Mouse (Mus musculus) midbrain, embryonic 11.5 days (tissue): ENCODE data around the gene Piezo1. TPM values are rescaled to one million over a fixed set of nuclear protein-coding genes. Genes with fewer than 3 reads are reported as not detected.

Experiments
- ATAC-seq: fragments of 200-750 bp; cut with Nextera tagmentation; 2 replicates; pipeline ENCODE4 v1.8.0; 2017; ENCODE audit warnings: moderate TSS enrichment, moderate library complexity; ENCODE audit not compliant: low FRiP score
- DNase-seq: peaks from one replicate; pipeline ENCODE4 v3.0.0; 2015; ENCODE audit warnings: low spot score; ENCODE audit errors: missing footprints
- H3K27ac ChIP-seq: fragments of 300-500 bp; sonication (generic); 2 replicates; pipeline ENCODE4 v1.5.1; 2014; ENCODE audit warnings: low read depth, low read length
- H3K27me3 ChIP-seq: fragments of 300-500 bp; sonication (generic); 2 replicates; pipeline ENCODE4 v1.6.1; 2014; ENCODE audit warnings: mild to moderate bottlenecking, low read length, moderate library complexity, mixed read lengths; ENCODE audit not compliant: control insufficient read depth, insufficient read depth
- H3K36me3 ChIP-seq: fragments of 300-500 bp; sonication (generic); 2 replicates; pipeline ENCODE4 v1.6.1; 2014; ENCODE audit warnings: mild to moderate bottlenecking, low read length, moderate library complexity, mixed read lengths; ENCODE audit not compliant: control insufficient read depth, insufficient read depth
- H3K4me1 ChIP-seq: fragments of 300-500 bp; sonication (generic); 2 replicates; pipeline ENCODE4 v1.6.1; 2014; ENCODE audit warnings: low read length; ENCODE audit not compliant: control insufficient read depth, insufficient read depth
- H3K4me2 ChIP-seq: fragments of 300-500 bp; sonication (generic); 2 replicates; pipeline ENCODE4 v1.6.1; 2014; ENCODE audit warnings: mild to moderate bottlenecking, moderate library complexity
- H3K4me3 ChIP-seq: fragments of 300-500 bp; sonication (generic); 2 replicates; pipeline ENCODE4 v1.5.1; 2014; ENCODE audit warnings: low read depth, low read length
- H3K9ac ChIP-seq: fragments of 300-500 bp; sonication (generic); 2 replicates; pipeline ENCODE4 v1.6.1; 2014; ENCODE audit warnings: low read length
- H3K9me3 ChIP-seq: fragments of 300-500 bp; sonication (generic); 2 replicates; pipeline ENCODE4 v1.6.1; 2016; ENCODE audit warnings: low read length; ENCODE audit not compliant: control insufficient read depth
- WGBS: fragments of 180-500 bp; shearing (Covaris S2); extraction: QIAGEN DNeasy Blood & Tissue Kit; methylation state at CpG from one replicate; pipeline ENCODE4 v1.1.7; 2014; 5-methylcytosine and 5-hydroxymethylcytosine counted together
- polyA plus RNA-seq: library from polyadenylated mRNA; unstranded; fragments of >200 nt; fragmentation: Nextera tagmentation; extraction: Ambion mirVana; gene quantifications from 2 replicates; pipeline ENCODE4 v1.2.1, GENCODE M21; 2014

Piezo1 gene
- polyA plus RNA-seq, 1 experiment from 2014 or later, result 4.3 TPM

GRCm38 (mm10) chr8:122550234-122550994, 715 bp downstream of the Piezo1 start:
- 6% methylated on average over 39 of the region's 52 CpGs for WGBS
- Histone ChIP-seq H3K36me3 (no peaks in the 10 kb centered on the region), H3K4me1 (peaks cover 4% of the 10 kb centered on the region), H3K9ac (peak overlapping the region; percentile 59), H3K27me3 (peaks cover 21% of the 10 kb centered on the region), H3K4me2 (peak overlapping the region; percentile 68), H3K4me3 (peak overlapping the region; percentile 41), H3K9me3 (no peaks in the 10 kb centered on the region), H3K27ac (no peak overlapping the region)
- no peak for DNase-seq
- ATAC-seq, result peak; percentile 40; the same call in 1 of the 2 replicates

GRCm38 (mm10) chr8:122548891-122549439, 2.2 kb downstream of the Piezo1 start:
- Histone ChIP-seq H3K9ac (no peak overlapping the region), H3K4me3 (no peak overlapping the region), H3K9me3 (no peaks in the 10 kb centered on the region), H3K36me3 (no peaks in the 10 kb centered on the region), H3K4me2 (no peak overlapping the region), H3K4me1 (peaks cover 4% of the 10 kb centered on the region), H3K27ac (no peak overlapping the region), H3K27me3 (peaks cover 21% of the 10 kb centered on the region)
- ATAC-seq, result no peak
- no peak for DNase-seq
- WGBS, result 94% methylated on average over 3 of the region's 3 CpGs

GRCm38 (mm10) chr8:122548331-122548730, 2.8 kb downstream of the Piezo1 start:
- ATAC-seq (no peak), DNase-seq (no peak)
- no peak overlapping the region for H3K4me2 ChIP-seq
- 75% methylated on average over 13 of the region's 13 CpGs for WGBS
- H3K9ac ChIP-seq, result no peak overlapping the region
- no peaks in the 10 kb centered on the region for H3K9me3 ChIP-seq
- H3K4me1 ChIP-seq, result peaks cover 4% of the 10 kb centered on the region
- no peak overlapping the region for H3K27ac ChIP-seq
- H3K36me3 ChIP-seq, result no peaks in the 10 kb centered on the region
- H3K4me3 ChIP-seq, result no peak overlapping the region
- H3K27me3 ChIP-seq, result peaks cover 21% of the 10 kb centered on the region

- H3K27me3 ChIP-seq, result peaks cover 21% of the 10 kb centered on the region
- no peaks in the 10 kb centered on the region; the same call in 1 of the 2 replicates for H3K36me3 ChIP-seq
- H3K27ac ChIP-seq, result no peak overlapping the region; the same call in 1 of the 2 replicates
Measured at GRCm38 (mm10) chr8:122547815-122548214, 3.3 kb downstream of the Piezo1 start.

GRCm38 (mm10) chr8:122546811-122547453, 4.2 kb downstream of the Piezo1 start:
- WGBS, result 73% methylated on average over 24 of the region's 24 CpGs
- Histone ChIP-seq H3K27me3 (peaks cover 21% of the 10 kb centered on the region), H3K27ac (no peak overlapping the region; the same call in 1 of the 2 replicates), H3K9me3 (no peaks in the 10 kb centered on the region), H3K4me1 (peaks cover 4% of the 10 kb centered on the region), H3K9ac (no peak overlapping the region), H3K36me3 (no peaks in the 10 kb centered on the region; the same call in 1 of the 2 replicates), H3K4me2 (peak overlapping the region; percentile 11; the same call in 1 of the 2 replicates), H3K4me3 (no peak overlapping the region)
- DNase-seq (no peak), ATAC-seq (no peak)

More at GRCm38 (mm10) chr8:122547815-122548214, 3.3 kb downstream of the Piezo1 start:
- ATAC-seq, result no peak
- WGBS, result 37% methylated on average over 5 of the region's 5 CpGs
- no peak for DNase-seq
- Histone ChIP-seq H3K4me3 (no peak overlapping the region), H3K9ac (no peak overlapping the region), H3K9me3 (no peaks in the 10 kb centered on the region), H3K4me2 (no peak overlapping the region), H3K4me1 (peaks cover 4% of the 10 kb centered on the region)

GRCm38 (mm10) chr8:122546066-122546755, 4.9 kb downstream of the Piezo1 start:
- 83% methylated on average over 7 of the region's 7 CpGs for WGBS
- no peak overlapping the region for H3K27ac ChIP-seq
- H3K4me2 ChIP-seq, result no peak overlapping the region
- H3K4me3 ChIP-seq, result no peak overlapping the region
- peaks cover 4% of the 10 kb centered on the region for H3K4me1 ChIP-seq
- ATAC-seq (0 out of 2 replicates have a peak, but pooled peaks have one; percentile 40), DNase-seq (no peak)
- H3K36me3 ChIP-seq, result no peaks in the 10 kb centered on the region; the same call in 1 of the 2 replicates
- H3K9me3 ChIP-seq, result no peaks in the 10 kb centered on the region
- peaks cover 14% of the 10 kb centered on the region for H3K27me3 ChIP-seq
- H3K9ac ChIP-seq, result no peak overlapping the region

- 90% methylated on average over 8 of the region's 8 CpGs for WGBS
- Histone ChIP-seq H3K9ac (no peak overlapping the region), H3K9me3 (no peaks in the 10 kb centered on the region), H3K4me1 (no peaks in the 10 kb centered on the region; the same call in 1 of the 2 replicates), H3K4me2 (no peak overlapping the region), H3K36me3 (no peaks in the 10 kb centered on the region; the same call in 1 of the 2 replicates), H3K27me3 (no peaks in the 10 kb centered on the region), H3K4me3 (no peak overlapping the region), H3K27ac (no peak overlapping the region)
- DNase-seq (no peak), ATAC-seq (no peak)
Measured at GRCm38 (mm10) chr8:122544138-122544537, 7.0 kb downstream of the Piezo1 start.

GRCm38 (mm10) chr8:122538310-122539076, 12.6 kb downstream of the Piezo1 start:
- Histone ChIP-seq H3K9me3 (no peaks in the 10 kb centered on the region), H3K4me3 (no peak overlapping the region), H3K4me2 (no peak overlapping the region), H3K4me1 (no peaks in the 10 kb centered on the region), H3K27ac (no peak overlapping the region), H3K9ac (no peak overlapping the region), H3K27me3 (no peaks in the 10 kb centered on the region), H3K36me3 (no peaks in the 10 kb centered on the region; the same call in 1 of the 2 replicates)
- DNase-seq (no peak), ATAC-seq (no peak)
- 88% methylated on average over 9 of the region's 9 CpGs for WGBS
